Mouse (Mus musculus) right cerebral cortex, adult 18-20 months (tissue): Measurements from ENCODE around the gene Zbtb9.
"Not testable (repeated sequence)": the region's sequence is repeated elsewhere in the genome, so short reads cannot be mapped to it uniquely, and the experiment has no call there.

Experiments
- DNase-seq: peaks from one replicate; pipeline ENCODE4 v3.0.0; 2022; ENCODE audit warnings: mixed read lengths

The Zbtb9 gene

GRCm38 (mm10) chr17:26972107-26972506, 860 bp upstream of the Zbtb9 start:
- no peak for DNase-seq

GRCm38 (mm10) chr17:26974547-26974946, 1.6 kb downstream of the Zbtb9 start:
- no peak for DNase-seq

GRCm38 (mm10) chr17:26975415-26975814, 2.4 kb downstream of the Zbtb9 start:
- DNase-seq, result no peak

GRCm38 (mm10) chr17:26977354-26977753, 4.4 kb downstream of the Zbtb9 start:
- DNase-seq, result not testable (repeated sequence)

GRCm38 (mm10) chr17:26979426-26979825, 6.5 kb downstream of the Zbtb9 start:
- DNase-seq, result no peak

- DNase-seq, result no peak
These were observed 8.1 kb downstream of the Zbtb9 start for GRCm38 (mm10) chr17:26981050-26981449.

GRCm38 (mm10) chr17:26983382-26983781, 10.4 kb downstream of the Zbtb9 start:
- no peak for DNase-seq

- no peak for DNase-seq
These were observed 12.7 kb downstream of the Zbtb9 start for GRCm38 (mm10) chr17:26985503-26986179.

GRCm38 (mm10) chr17:26990521-26990920, 17.6 kb downstream of the Zbtb9 start:
- no peak for DNase-seq

GRCm38 (mm10) chr17:26994410-26994809, 21.4 kb downstream of the Zbtb9 start:
- DNase-seq, result no peak

GRCm38 (mm10) chr17:26995006-26995405, 22.0 kb downstream of the Zbtb9 start:
- DNase-seq, result no peak

GRCm38 (mm10) chr17:26995562-26995961, 22.6 kb downstream of the Zbtb9 start:
- DNase-seq, result no peak

GRCm38 (mm10) chr17:26997661-26998060, 24.7 kb downstream of the Zbtb9 start:
- DNase-seq, result no peak

GRCm38 (mm10) chr17:26998283-26998682, 25.3 kb downstream of the Zbtb9 start:
- DNase-seq, result no peak

- DNase-seq, result peak; percentile 58
These were observed 27.0 kb downstream of the Zbtb9 start for GRCm38 (mm10) chr17:26999996-27000395.

- no peak for DNase-seq
These were observed 28.2 kb downstream of the Zbtb9 start for GRCm38 (mm10) chr17:27001151-27001550.

GRCm38 (mm10) chr17:27001889-27002288, 28.9 kb downstream of the Zbtb9 start:
- DNase-seq, result no peak

- no peak for DNase-seq
These were observed 31.5 kb downstream of the Zbtb9 start for GRCm38 (mm10) chr17:27004431-27004830.

GRCm38 (mm10) chr17:27004903-27005485, 32.0 kb downstream of the Zbtb9 start:
- DNase-seq, result no peak

- DNase-seq, result no peak
These were observed 32.7 kb downstream of the Zbtb9 start for GRCm38 (mm10) chr17:27005644-27006043.

- no peak for DNase-seq
These were observed 35.3 kb downstream of the Zbtb9 start for GRCm38 (mm10) chr17:27008277-27008676.

- DNase-seq, result peak; percentile 53
These were observed 38.2 kb downstream of the Zbtb9 start for GRCm38 (mm10) chr17:27011167-27011566.

GRCm38 (mm10) chr17:27011998-27012672, 39.2 kb downstream of the Zbtb9 start:
- DNase-seq, result no peak

GRCm38 (mm10) chr17:27012909-27013308, 39.9 kb downstream of the Zbtb9 start:
- DNase-seq, result peak; percentile 79
